Mouse (Mus musculus) MN1 (cell line): ENCODE data around the gene Gabrb2.

Source experiments
- DNase-seq: peaks from one replicate; pipeline ENCODE4 v3.0.0-alpha.2; 2016; ENCODE audit warnings: low spot score

Gabrb2 gene

GRCm38 (mm10) chr11:42535286-42535685 lies 115.7 kb downstream of the Gabrb2 start:
- no peak for DNase-seq

DNA sequence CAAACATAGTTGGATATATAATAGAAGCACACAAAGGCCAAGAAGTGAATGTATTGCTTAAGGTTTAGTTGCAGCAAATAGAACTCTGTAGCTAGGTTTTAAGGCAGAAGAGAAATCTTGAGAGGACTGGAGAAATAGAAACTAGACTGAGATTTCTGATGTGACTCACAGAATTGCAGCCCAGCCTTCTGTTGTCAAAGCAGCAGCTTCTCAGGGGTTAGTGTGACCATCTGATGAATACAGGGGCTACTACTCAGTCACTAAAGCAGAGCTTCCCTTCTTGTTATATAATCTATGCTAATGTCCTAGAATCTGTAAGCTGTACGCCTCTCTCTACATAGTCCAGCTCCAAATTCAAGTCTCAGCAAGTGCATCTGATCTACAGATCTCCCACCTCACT lies 116.3 kb downstream of the Gabrb2 start:
- DNase-seq = no peak

GRCm38 (mm10) chr11:42542861-42543260 lies 123.3 kb downstream of the Gabrb2 start:
- no peak for DNase-seq

- DNase-seq = no peak
Measured at GRCm38 (mm10) chr11:42566023-42566422, 146.5 kb downstream of the Gabrb2 start.

- DNase-seq = no peak
Measured at GRCm38 (mm10) chr11:42571467-42571866, 151.9 kb downstream of the Gabrb2 start.

- no peak for DNase-seq
Measured at GRCm38 (mm10) chr11:42575146-42575873, 155.8 kb downstream of the Gabrb2 start.

DNA sequence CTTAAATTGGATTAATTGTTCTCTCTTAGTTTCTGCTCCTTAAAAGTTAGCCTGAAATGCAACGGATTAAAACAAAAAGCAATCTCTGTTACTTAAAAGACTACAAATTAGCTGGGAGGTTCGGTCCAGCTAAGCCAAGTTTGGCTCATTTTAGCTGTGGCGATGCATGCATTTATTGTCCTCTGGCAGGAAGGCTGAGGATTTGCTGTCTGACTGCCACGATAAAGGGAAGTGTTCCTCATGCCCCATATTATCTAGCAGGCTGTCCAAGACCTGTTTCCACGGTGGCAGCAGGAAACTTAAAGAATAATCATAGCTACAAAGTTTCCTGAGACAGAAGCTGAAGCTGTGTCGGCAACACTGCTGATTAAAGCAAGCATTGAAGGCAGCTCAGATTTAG lies 160.2 kb downstream of the Gabrb2 start:
- DNase-seq = no peak

- DNase-seq = no peak
Measured at GRCm38 (mm10) chr11:42581123-42581522, 161.6 kb downstream of the Gabrb2 start.

- no peak for DNase-seq
Measured at GRCm38 (mm10) chr11:42581753-42582152, 162.2 kb downstream of the Gabrb2 start.

DNA sequence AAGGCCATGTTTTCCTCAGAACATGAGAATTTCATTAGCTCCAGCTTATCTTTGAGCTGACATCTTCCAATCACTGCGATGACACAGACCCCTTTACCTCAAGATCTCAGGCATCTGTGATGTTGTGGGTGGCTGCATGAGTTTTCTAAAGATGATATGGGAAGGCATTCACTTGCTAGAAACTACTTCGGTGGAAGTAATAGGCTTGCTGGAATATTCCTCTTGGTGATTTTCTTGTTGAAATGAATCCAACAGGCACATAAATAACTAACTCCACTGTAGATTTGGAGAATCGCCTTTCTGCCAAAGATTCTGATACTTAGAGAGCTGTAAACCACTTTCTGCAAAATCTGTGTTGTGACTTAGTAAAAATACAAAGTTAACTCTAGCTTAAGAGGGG lies 172.9 kb downstream of the Gabrb2 start:
- DNase-seq = no peak

GRCm38 (mm10) chr11:42606225-42606624 lies 186.7 kb downstream of the Gabrb2 start:
- no peak for DNase-seq

DNA sequence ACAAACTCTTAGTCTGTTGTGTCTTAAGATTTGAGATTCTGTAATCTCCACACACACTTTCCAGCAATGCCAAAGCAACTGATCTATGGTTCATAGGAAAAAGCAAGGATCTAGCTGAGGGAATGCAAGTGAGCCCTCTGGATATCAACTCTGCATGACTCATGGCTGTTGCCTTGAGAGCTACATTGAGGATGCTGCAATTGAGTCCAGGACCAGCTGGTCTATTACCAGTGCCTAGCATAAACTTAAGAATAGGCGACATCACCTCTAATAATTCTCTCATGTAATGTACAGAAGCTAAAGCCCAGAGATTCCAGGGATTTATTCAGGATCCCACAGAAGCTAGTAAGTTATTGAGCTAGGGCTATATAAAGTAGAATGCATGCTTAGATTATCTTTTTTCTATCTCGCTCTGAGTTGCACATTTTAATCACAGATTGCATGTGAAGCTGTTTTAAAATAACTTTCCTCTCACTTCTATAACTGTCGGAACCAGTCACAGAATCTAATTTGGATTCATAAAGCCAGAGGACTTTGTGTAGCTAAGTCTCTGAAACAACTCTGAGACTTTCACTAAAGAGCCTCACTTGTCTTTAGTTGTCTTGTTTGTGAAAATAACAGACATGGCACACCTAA lies 189.7 kb downstream of the Gabrb2 start:
- DNase-seq = no peak

- no peak for DNase-seq
Measured at GRCm38 (mm10) chr11:42618195-42618594, 198.6 kb downstream of the Gabrb2 start.

- no peak for DNase-seq
Measured at GRCm38 (mm10) chr11:42621109-42621508, 201.6 kb downstream of the Gabrb2 start.

DNA sequence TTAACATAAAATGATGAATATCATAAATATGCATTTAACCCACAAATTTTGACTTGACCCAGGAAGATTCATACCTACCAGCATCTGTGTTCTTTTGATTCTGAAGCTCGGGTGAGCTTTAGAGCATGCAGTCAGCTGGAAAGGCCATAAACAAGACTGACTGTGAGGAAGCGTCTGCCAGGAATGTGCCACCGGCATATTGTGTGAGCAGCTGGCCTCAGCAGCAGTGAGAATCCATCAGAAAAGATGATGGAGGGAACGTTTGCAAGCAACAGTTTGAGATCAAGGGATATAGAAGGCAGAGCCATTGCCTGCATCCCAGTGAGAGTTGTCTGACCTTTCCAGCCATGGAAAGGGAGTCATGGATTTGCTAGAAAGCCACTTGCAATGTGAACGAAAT lies 230.6 kb downstream of the Gabrb2 start:
- DNase-seq = no peak

- no peak for DNase-seq
Measured at GRCm38 (mm10) chr11:42651572-42651971, 232.0 kb downstream of the Gabrb2 start.

DNA sequence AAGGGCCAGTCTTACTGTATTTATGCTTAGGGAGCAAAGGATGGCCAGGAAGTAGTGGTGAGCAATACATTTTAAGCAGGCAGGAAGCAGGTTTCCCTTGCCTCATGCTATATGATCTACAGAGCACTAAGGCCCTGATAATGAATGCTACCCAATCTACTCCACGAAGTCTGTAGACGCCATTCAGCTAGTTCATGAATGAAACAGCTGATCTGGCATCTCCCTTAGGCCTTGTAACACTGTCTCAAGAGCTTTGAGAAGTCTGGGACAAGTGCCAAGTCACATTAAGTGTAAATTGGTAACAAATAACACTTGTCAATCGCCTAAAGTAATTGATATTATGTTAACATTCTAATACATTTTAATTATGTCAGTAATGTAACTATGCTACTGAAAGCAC lies 234.6 kb downstream of the Gabrb2 start:
- no peak for DNase-seq

- DNase-seq = no peak
Measured at GRCm38 (mm10) chr11:42668657-42669056, 249.1 kb downstream of the Gabrb2 start.
